Mouse (Mus musculus): ENCODE data around the gene Atp5h.
"Not testable (repeated sequence)": the region's sequence is repeated elsewhere in the genome, so short reads cannot be mapped to it uniquely, and the experiment has no call there.

The Atp5h gene

GRCm38 (mm10) chr11:115398085-115398484, 21.7 kb downstream of the Atp5h start:
- no peak for DNase-seq (ENCODE audit: low spot score in 2 of 2)

- DNase-seq (ENCODE audit: low spot score in 2 of 2), result no peak
These were observed 25.9 kb downstream of the Atp5h start for GRCm38 (mm10) chr11:115393721-115394325.

- no peak for DNase-seq (ENCODE audit: low spot score in 2 of 2)
These were observed 28.4 kb downstream of the Atp5h start for GRCm38 (mm10) chr11:115391358-115391757.

- not testable (repeated sequence) for DNase-seq (ENCODE audit: low spot score in 2 of 2)
These were observed 32.9 kb downstream of the Atp5h start for GRCm38 (mm10) chr11:115386859-115387258.

- no peak for DNase-seq (ENCODE audit: low spot score in 2 of 2)
These were observed 35.2 kb downstream of the Atp5h start for GRCm38 (mm10) chr11:115384587-115384986.

- DNase-seq (ENCODE audit: low spot score in 2 of 2), result peak; percentile 66 to 71
These were observed 35.9 kb downstream of the Atp5h start for GRCm38 (mm10) chr11:115383701-115384474.

GRCm38 (mm10) chr11:115382891-115383290, 36.9 kb downstream of the Atp5h start:
- no peak for DNase-seq (ENCODE audit: low spot score in 2 of 2)

GRCm38 (mm10) chr11:115381743-115382539, 37.8 kb downstream of the Atp5h start, which contains the start of gene Cdr2l:
Gene Cdr2l, plus strand, starts transcription at chr11:115381916.
- peak; percentile 76 to 85 for DNase-seq (ENCODE audit: low spot score in 2 of 2)

- no peak for DNase-seq (ENCODE audit: low spot score in 2 of 2)
These were observed 38.5 kb downstream of the Atp5h start for GRCm38 (mm10) chr11:115381276-115381675.

- DNase-seq (ENCODE audit: low spot score in 2 of 2), result no peak
These were observed 41.9 kb downstream of the Atp5h start for GRCm38 (mm10) chr11:115377854-115378253.

- no peak for DNase-seq (ENCODE audit: low spot score in 2 of 2)
These were observed 42.5 kb downstream of the Atp5h start for GRCm38 (mm10) chr11:115377254-115377653.

GRCm38 (mm10) chr11:115376722-115377121, 43.0 kb downstream of the Atp5h start:
- no peak for DNase-seq (ENCODE audit: low spot score in 2 of 2)

- DNase-seq (ENCODE audit: low spot score in 2 of 2), result no peak
These were observed 44.9 kb downstream of the Atp5h start for GRCm38 (mm10) chr11:115374695-115375425.

- peak; percentile 69 to 71 for DNase-seq (ENCODE audit: low spot score in 2 of 2)
These were observed 45.7 kb downstream of the Atp5h start for GRCm38 (mm10) chr11:115373805-115374694.

GRCm38 (mm10) chr11:115372737-115373136, 47.0 kb downstream of the Atp5h start:
- DNase-seq (ENCODE audit: low spot score in 2 of 2), result no peak

- DNase-seq (ENCODE audit: low spot score in 2 of 2), result no peak
These were observed 47.7 kb downstream of the Atp5h start for GRCm38 (mm10) chr11:115372015-115372414.

- DNase-seq (ENCODE audit: low spot score in 2 of 2), result no peak
These were observed 48.4 kb downstream of the Atp5h start for GRCm38 (mm10) chr11:115371354-115371753.

GRCm38 (mm10) chr11:115370368-115370767, 49.4 kb downstream of the Atp5h start:
- no peak for DNase-seq (ENCODE audit: low spot score in 2 of 2)

GRCm38 (mm10) chr11:115367395-115367944, 52.3 kb downstream of the Atp5h start, which contains the start of gene Hid1:
Gene Hid1, minus strand, starts transcription at chr11:115367756.
- peak; percentile 72 to 82 for DNase-seq (ENCODE audit: low spot score in 2 of 2)

Data from frontal cortex, postnatal 10 days (tissue).